Mouse (Mus musculus) MEL (cell line): ENCODE results near the gene Naa25. TPM values are rescaled to one million over a fixed set of nuclear protein-coding genes. Genes with fewer than 3 reads are reported as not detected.

Source experiments
- DNase-seq: peaks from one replicate; pipeline ENCODE4 v3.0.0; 2011; ENCODE audit warnings: low read depth, low spot score
- H3K27ac ChIP-seq: 2 replicates; pipeline ENCODE4 v1.5.1; 2012; ENCODE audit warnings: low read depth, mild to moderate bottlenecking, control low read depth, low read length, moderate library complexity; ENCODE audit not compliant: control insufficient read depth
- H3K27me3 ChIP-seq, 2 experiments: fragments of 150-350 bp in 1 of 2; sonication (generic) in 1 of 2; 2 replicates each; pipeline ENCODE4 v1.6.1; 2012; ENCODE audit warnings: low read length in 2 of 2, mild to moderate bottlenecking in 2 of 2, improper control_type of control experiment in 1 of 2, moderate library complexity in 1 of 2; ENCODE audit not compliant: insufficient read depth in 2 of 2, control insufficient read depth in 1 of 2
- H3K36me3 ChIP-seq, 2 experiments: 2 replicates each; pipeline ENCODE4 v1.6.1; 2012 to 2014; ENCODE audit warnings: low read length in 2 of 2, improper control_type of control experiment in 1 of 2, inconsistent platforms in 1 of 2, mild to moderate bottlenecking in 1 of 2; ENCODE audit not compliant: insufficient read depth in 2 of 2, control insufficient read depth in 1 of 2
- H3K4me1 ChIP-seq, 2 experiments: fragments of 150-350 bp in 1 of 2; sonication (generic) in 1 of 2; 2 replicates each; pipeline ENCODE4 v1.6.1; 2012; ENCODE audit warnings: low read length in 2 of 2, improper control_type of control experiment in 1 of 2, mild to moderate bottlenecking in 1 of 2; ENCODE audit not compliant: insufficient read depth in 2 of 2, control insufficient read depth in 1 of 2
- H3K4me3 ChIP-seq, 2 experiments: fragments of 150-350 bp in 1 of 2; sonication (generic) in 1 of 2; 2 replicates each; pipeline ENCODE4 v1.5.1; 2012; ENCODE audit warnings: low read depth in 2 of 2, low read length in 2 of 2, mild to moderate bottlenecking in 2 of 2, moderate library complexity in 2 of 2, control low read depth in 1 of 2, improper control_type of control experiment in 1 of 2; ENCODE audit not compliant: control insufficient read depth in 1 of 2, insufficient read depth in 1 of 2
- H3K79me2 ChIP-seq: 2 replicates; pipeline ENCODE4 v1.6.1; 2012; ENCODE audit warnings: mild to moderate bottlenecking, low read length, moderate library complexity; ENCODE audit not compliant: control insufficient read depth, poor library complexity, insufficient read depth
- H3K9ac ChIP-seq: 2 replicates; pipeline ENCODE4 v1.6.1; 2012; ENCODE audit warnings: low read depth, mild to moderate bottlenecking, control low read depth, low read length, moderate library complexity; ENCODE audit not compliant: control insufficient read depth, poor library complexity, severe bottlenecking
- H3K9me3 ChIP-seq: fragments of 150-350 bp; sonication (generic); replicated peaks from 2 replicates; pipeline ENCODE4 v1.6.1; 2012; ENCODE audit warnings: mild to moderate bottlenecking, low read length, improper control_type of control experiment, moderate library complexity; ENCODE audit not compliant: insufficient read depth
- BHLHE40 ChIP-seq: IDR thresholded peaks from 2 replicates; pipeline ENCODE4 v1.6.1; 2012; ENCODE audit warnings: low read depth, mild to moderate bottlenecking, inconsistent platforms, low read length, improper control_type of control experiment, borderline replicate concordance
- CHD1 ChIP-seq: IDR thresholded peaks from 2 replicates; pipeline ENCODE4 v1.6.1; 2012; ENCODE audit warnings: low read depth, mild to moderate bottlenecking, inconsistent platforms, low read length, improper control_type of control experiment
- CHD2 ChIP-seq: IDR thresholded peaks from 2 replicates; pipeline ENCODE4 v1.6.1; 2011; ENCODE audit warnings: low read length, improper control_type of control experiment
- CTCF ChIP-seq, 3 experiments: IDR thresholded peaks in 2 of 3; conservative IDR thresholded peaks in 1 of 3; 2 replicates each; pipeline ENCODE4 v1.5.1; 2011 to 2012; ENCODE audit warnings: low read length in 3 of 3, low read depth in 2 of 3, mild to moderate bottlenecking in 2 of 3, improper control_type of control experiment in 1 of 3, inconsistent platforms in 1 of 3, mixed read lengths in 1 of 3, moderate library complexity in 1 of 3; ENCODE audit not compliant: control insufficient read depth in 1 of 3, insufficient read depth in 1 of 3, poor library complexity in 1 of 3, severe bottlenecking in 1 of 3
- E2F4 ChIP-seq: IDR thresholded peaks from 2 replicates; pipeline ENCODE4 v1.6.1; 2011; ENCODE audit warnings: low read depth, low read length, improper control_type of control experiment, borderline replicate concordance
- EP300 ChIP-seq, 2 experiments: IDR thresholded peaks; 2 replicates each; pipeline ENCODE4 v1.6.1; 2011; ENCODE audit warnings: improper control_type of control experiment in 2 of 2, low read length in 2 of 2, low read depth in 1 of 2, mild to moderate bottlenecking in 1 of 2
- ETS1 ChIP-seq: IDR thresholded peaks from 2 replicates; pipeline ENCODE4 v1.6.1; 2012; ENCODE audit warnings: low read depth, mild to moderate bottlenecking, inconsistent platforms, low read length, improper control_type of control experiment, moderate library complexity
- HCFC1 ChIP-seq: IDR thresholded peaks from 2 replicates; pipeline ENCODE4 v1.6.1; 2012; ENCODE audit warnings: low read depth, mild to moderate bottlenecking, inconsistent platforms, low read length, improper control_type of control experiment, moderate library complexity
- KAT2A ChIP-seq: conservative IDR thresholded peaks from 2 replicates; pipeline ENCODE4 v1.6.1; 2012; ENCODE audit warnings: low read depth, low read length, improper control_type of control experiment, inconsistent platforms
- MAFK ChIP-seq: IDR thresholded peaks from 2 replicates; pipeline ENCODE4 v1.6.1; 2011; ENCODE audit warnings: low read depth, mild to moderate bottlenecking, low read length, improper control_type of control experiment, borderline replicate concordance
- MAX ChIP-seq: IDR thresholded peaks from 2 replicates; pipeline ENCODE4 v1.6.1; 2011; ENCODE audit warnings: low read length, improper control_type of control experiment
- MAZ ChIP-seq: IDR thresholded peaks from 2 replicates; pipeline ENCODE4 v1.6.1; 2012; ENCODE audit warnings: low read depth, mild to moderate bottlenecking, inconsistent platforms, low read length, improper control_type of control experiment
- MEF2A ChIP-seq: IDR thresholded peaks from 2 replicates; pipeline ENCODE4 v1.6.1; 2014; ENCODE audit warnings: low read depth, mild to moderate bottlenecking, inconsistent platforms, low read length, improper control_type of control experiment; ENCODE audit not compliant: poor library complexity, insufficient replicate concordance, severe bottlenecking; ENCODE audit errors: extremely low read depth
- MXI1 ChIP-seq: IDR thresholded peaks from 2 replicates; pipeline ENCODE4 v1.6.1; 2011; ENCODE audit warnings: mild to moderate bottlenecking, low read depth, low read length, improper control_type of control experiment
- MYB ChIP-seq: IDR thresholded peaks from 2 replicates; pipeline ENCODE4 v1.6.1; 2011; ENCODE audit warnings: mild to moderate bottlenecking, low read depth, low read length, improper control_type of control experiment
- MYC ChIP-seq: IDR thresholded peaks from 2 replicates; pipeline ENCODE4 v1.6.1; 2011; ENCODE audit warnings: low read depth, mild to moderate bottlenecking, low read length, improper control_type of control experiment, moderate library complexity
- NRF1 ChIP-seq: IDR thresholded peaks from 2 replicates; pipeline ENCODE4 v1.6.1; 2014; ENCODE audit warnings: low read depth, mild to moderate bottlenecking, inconsistent platforms, low read length, improper control_type of control experiment, moderate library complexity; ENCODE audit not compliant: poor library complexity, insufficient read depth, severe bottlenecking
- POLR2AphosphoS2 ChIP-seq: IDR thresholded peaks from 2 replicates; pipeline ENCODE4 v1.6.1; 2011; ENCODE audit warnings: low read length, improper control_type of control experiment
- RAD21 ChIP-seq: IDR thresholded peaks from 2 replicates; pipeline ENCODE4 v1.6.1; 2011; ENCODE audit warnings: mild to moderate bottlenecking, low read depth, low read length, improper control_type of control experiment
- SIN3A ChIP-seq: IDR thresholded peaks from 2 replicates; pipeline ENCODE4 v1.6.1; 2012; ENCODE audit warnings: low read length, improper control_type of control experiment, inconsistent platforms
- SMC3 ChIP-seq: IDR thresholded peaks from 2 replicates; pipeline ENCODE4 v1.6.1; 2011; ENCODE audit warnings: low read depth, low read length, improper control_type of control experiment
- TAL1 ChIP-seq: IDR thresholded peaks from 2 replicates; pipeline ENCODE4 v1.6.1; 2012; ENCODE audit warnings: mild to moderate bottlenecking, inconsistent platforms, low read length, moderate library complexity, mixed read lengths
- TBP ChIP-seq: IDR thresholded peaks from 2 replicates; pipeline ENCODE4 v1.8.0; 2011; ENCODE audit warnings: low read depth, low read length, improper control_type of control experiment
- USF1 ChIP-seq: IDR thresholded peaks from 2 replicates; pipeline ENCODE4 v1.6.1; 2014; ENCODE audit warnings: low read depth, mild to moderate bottlenecking, inconsistent platforms, low read length, improper control_type of control experiment, moderate library complexity
- ZC3H11A ChIP-seq: IDR thresholded peaks from 2 replicates; pipeline ENCODE4 v1.6.1; 2012; ENCODE audit warnings: low read depth, mild to moderate bottlenecking, inconsistent platforms, low read length, improper control_type of control experiment
- ZMIZ1 ChIP-seq: IDR thresholded peaks from 2 replicates; pipeline ENCODE4 v1.6.1; 2012; ENCODE audit warnings: low read depth, mild to moderate bottlenecking, inconsistent platforms, low read length, improper control_type of control experiment, moderate library complexity
- polyA plus RNA-seq, 2 experiments: library from polyadenylated mRNA; stranded (reverse) in 1 of 2; unstranded in 1 of 2; fragments of >175 nt in 1 of 2; fragments of >200 nt in 1 of 2; gene quantifications; 2 replicates each; pipeline versions ENCODE4 v1.2.1 to v1.2.4; 2012; ENCODE audit warnings: low replicate concordance in 2 of 2, low read depth in 1 of 2; ENCODE audit not compliant: insufficient read length in 2 of 2, insufficient read depth in 1 of 2, missing spikeins in 1 of 2
- total RNA-seq: library from RNA; depleted of rRNA; stranded (reverse); fragments of 300-350 nt; gene quantifications from 2 replicates; pipeline ENCODE4 v1.2.3, GENCODE M21; 2012

Gene Naa25
- total and polyA plus RNA-seq, 3 experiments, result 53.0 to 59.6 TPM; not detected in 1

DNA sequence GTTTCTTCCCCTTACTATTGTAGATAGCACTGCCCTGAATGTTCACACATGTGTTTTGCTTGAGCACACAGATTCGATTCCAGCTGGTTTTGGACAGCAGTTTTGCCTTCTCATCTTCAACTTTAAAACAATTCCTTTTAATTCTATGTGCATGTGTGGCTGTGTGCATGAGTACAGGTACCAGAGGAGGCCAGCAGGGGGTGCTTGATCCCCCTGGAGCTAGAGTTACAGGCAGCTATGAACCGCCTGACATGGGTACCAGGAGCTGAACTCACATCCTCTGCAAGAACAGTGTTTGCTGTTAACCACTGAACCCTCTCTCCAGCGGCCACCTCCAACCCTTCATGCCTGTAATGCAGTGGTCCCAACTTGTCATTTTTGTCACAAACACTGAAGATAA lies 50.7 kb downstream of the Naa25 start:
- Histone ChIP-seq H3K4me3 (no peak overlapping the region), H3K9ac (no peak overlapping the region), H3K79me2 (peaks cover 20% of the 10 kb centered on the region), H3K36me3 (peaks cover 7% of the 10 kb centered on the region in 2 experiments), H3K9me3 (no peaks in the 10 kb centered on the region), H3K27me3 (no peaks in the 10 kb centered on the region), H3K27ac (no peak overlapping the region), H3K4me1 (peaks cover 0 to 5% of the 10 kb centered on the region in 2 experiments; a peak in 1 of 4 replicates)
- DNase-seq, result peak; percentile 69
- no peak for TF ChIP-seq BHLHE40
- TF ChIP-seq MAX, result no peak
- TF ChIP-seq CTCF (IDR thresholded peaks at IDR 0.05 in 2 of 3, conservative IDR thresholded peaks at IDR 0.05 in 1 of 3; ENCODE audit: control insufficient read depth in 1 of 3, insufficient read depth in 1 of 3, low read depth in 2 of 3, low read length in 3 of 3, poor library complexity in 1 of 3, severe bottlenecking in 1 of 3), result peak; percentile 53 to 64 (median 61)
- TF ChIP-seq E2F4, result no peak
- no peak for TF ChIP-seq EP300 (IDR thresholded peaks at IDR 0.05; ENCODE audit: low read depth in 1 of 2, low read length in 2 of 2)
- no peak for TF ChIP-seq KAT2A
- TF ChIP-seq POLR2AphosphoS2, result 0 out of 2 replicates have a peak, but pooled peaks have one; percentile 36
- TF ChIP-seq HCFC1, result no peak
- 0 out of 2 replicates have a peak, but pooled peaks have one; percentile 48 for TF ChIP-seq ZMIZ1
- no peak for TF ChIP-seq MEF2A
- no peak; the same call in none of the 2 replicates for TF ChIP-seq RAD21
- no peak for TF ChIP-seq MAFK
- TF ChIP-seq TAL1, result no peak
- no peak for TF ChIP-seq CHD2
- TF ChIP-seq MYB, result no peak
- peak; percentile 53 for TF ChIP-seq SMC3
- TF ChIP-seq ZC3H11A, result no peak
- no peak for TF ChIP-seq MAZ
- TF ChIP-seq SIN3A, result no peak
- no peak for TF ChIP-seq USF1
- TF ChIP-seq TBP, result no peak
- no peak for TF ChIP-seq MXI1
- no peak for TF ChIP-seq NRF1
- TF ChIP-seq CHD1, result no peak
- TF ChIP-seq ETS1, result no peak
- TF ChIP-seq MYC, result 0 out of 2 replicates have a peak, but pooled peaks have one; percentile 8
